Mouse (Mus musculus): Measurements from ENCODE around the gene Itgbl1. TPM values are rescaled to one million over a fixed set of nuclear protein-coding genes. Genes with fewer than 3 reads are reported as not detected.
A peak's percentile ranks its signal among the peaks of the same experiment; 100 is the strongest.

Gene Itgbl1
- 0.15 and 0.35 TPM in 2 replicates for polyA plus RNA-seq (2014; fragmentation: Nextera tagmentation; extraction: Ambion mirVana)

- Histone ChIP-seq H3K36me3 (ENCODE audit: control insufficient read depth, insufficient read depth, low read length) (no peaks in the 10 kb centered on the region), H3K9me3 (ENCODE audit: control insufficient read depth, low read length) (no peaks in the 10 kb centered on the region), H3K4me1 (replicated peaks; ENCODE audit: control insufficient read depth, insufficient read depth, low read length) (peaks cover 3% of the 10 kb centered on the region; the same call in 1 of the 2 replicates), H3K4me3 (ENCODE audit: low read depth, low read length) (no peak within 1 kb of the TSS), H3K27me3 (replicated peaks; ENCODE audit: control insufficient read depth, insufficient read depth, low read length) (no peaks in the 10 kb centered on the region), H3K4me2 (ENCODE audit: low read length) (0 out of 2 replicates have a peak within 1 kb of the TSS, but pooled peaks have one; percentile 13), H3K9ac (ENCODE audit: low read length) (no peak within 1 kb of the TSS), H3K27ac (ENCODE audit: low read depth) (no peak within 1 kb of the TSS)
- no peak for ATAC-seq (replicated peaks; ENCODE audit: low FRiP score, low TSS enrichment, low read depth)
- DNase-seq (ENCODE audit: low spot score): no peak
- WGBS: 37% methylated on average over 7 of the region's 7 CpGs
Observed at GRCm38 (mm10) chr14:123659921-123660385, at the start of gene Itgbl1. Itgbl1 (plus strand) TSS chr14:123659971.

GRCm38 (mm10) chr14:123622969-123623368, 36.8 kb upstream of the Itgbl1 start:
- no peaks in the 10 kb centered on the region for H3K36me3 ChIP-seq (ENCODE audit: control insufficient read depth, insufficient read depth, low read length)
- no peak overlapping the region for H3K27ac ChIP-seq (ENCODE audit: low read depth)
- 55% methylated on average over 1 of the region's 1 CpGs for WGBS
- no peaks in the 10 kb centered on the region for H3K9me3 ChIP-seq (ENCODE audit: control insufficient read depth, low read length)
- DNase-seq (ENCODE audit: low spot score) (no peak), ATAC-seq (replicated peaks; ENCODE audit: low FRiP score, low TSS enrichment, low read depth) (no peak)
- H3K4me3 ChIP-seq (ENCODE audit: low read depth, low read length): no peak overlapping the region
- peaks cover 13% of the 10 kb centered on the region for H3K27me3 ChIP-seq (replicated peaks; ENCODE audit: control insufficient read depth, insufficient read depth, low read length)
- no peak overlapping the region for H3K9ac ChIP-seq (ENCODE audit: low read length)
- H3K4me2 ChIP-seq (ENCODE audit: low read length): no peak overlapping the region
- H3K4me1 ChIP-seq (replicated peaks; ENCODE audit: control insufficient read depth, insufficient read depth, low read length): no peaks in the 10 kb centered on the region

- Histone ChIP-seq H3K4me1 (replicated peaks; ENCODE audit: control insufficient read depth, insufficient read depth, low read length) (no peaks in the 10 kb centered on the region), H3K9ac (ENCODE audit: low read length) (peak within 1 kb of the TSS; percentile 11; the same call in 1 of the 2 replicates), H3K27me3 (replicated peaks; ENCODE audit: control insufficient read depth, insufficient read depth, low read length) (peaks cover 13% of the 10 kb centered on the region), H3K36me3 (ENCODE audit: control insufficient read depth, insufficient read depth, low read length) (no peaks in the 10 kb centered on the region), H3K4me3 (ENCODE audit: low read depth, low read length) (peak within 1 kb of the TSS; percentile 39), H3K4me2 (ENCODE audit: low read length) (peak within 1 kb of the TSS; percentile 69), H3K27ac (ENCODE audit: low read depth) (0 out of 2 replicates have a peak within 1 kb of the TSS, but pooled peaks have one; percentile 9), H3K9me3 (ENCODE audit: control insufficient read depth, low read length) (no peaks in the 10 kb centered on the region)
- WGBS: 2% methylated on average over 47 of the region's 47 CpGs
- DNase-seq (ENCODE audit: low spot score): peak; percentile 72
- peak; percentile 86 for ATAC-seq (replicated peaks; ENCODE audit: low FRiP score, low TSS enrichment, low read depth)
Observed at GRCm38 (mm10) chr14:123626501-123627179, 33.1 kb upstream of the Itgbl1 start, which contains the start of gene Nalcn. Nalcn (minus strand) TSS chr14:123627144.

GRCm38 (mm10) chr14:123627180-123627562, 32.6 kb upstream of the Itgbl1 start:
- ATAC-seq (replicated peaks; ENCODE audit: low FRiP score, low TSS enrichment, low read depth) (peak; percentile 38; the same call in 1 of the 2 replicates), DNase-seq (ENCODE audit: low spot score) (no peak)
- no peaks in the 10 kb centered on the region for H3K9me3 ChIP-seq (ENCODE audit: control insufficient read depth, low read length)
- WGBS: 61% methylated on average over 3 of the region's 3 CpGs
- H3K27me3 ChIP-seq (replicated peaks; ENCODE audit: control insufficient read depth, insufficient read depth, low read length): peaks cover 13% of the 10 kb centered on the region
- H3K36me3 ChIP-seq (ENCODE audit: control insufficient read depth, insufficient read depth, low read length): no peaks in the 10 kb centered on the region
- no peaks in the 10 kb centered on the region for H3K4me1 ChIP-seq (replicated peaks; ENCODE audit: control insufficient read depth, insufficient read depth, low read length)
- H3K9ac ChIP-seq (ENCODE audit: low read length): no peak overlapping the region
- peak overlapping the region; percentile 39 for H3K4me3 ChIP-seq (ENCODE audit: low read depth, low read length)
- 0 out of 2 replicates have a peak overlapping the region, but pooled peaks have one; percentile 9 for H3K27ac ChIP-seq (ENCODE audit: low read depth)
- peak overlapping the region; percentile 69 for H3K4me2 ChIP-seq (ENCODE audit: low read length)

- DNase-seq (ENCODE audit: low spot score) (peak; percentile 64), ATAC-seq (replicated peaks; ENCODE audit: low FRiP score, low TSS enrichment, low read depth) (peak; percentile 66; the same call in 1 of the 2 replicates)
- Histone ChIP-seq H3K9me3 (ENCODE audit: control insufficient read depth, low read length) (no peaks in the 10 kb centered on the region), H3K4me2 (ENCODE audit: low read length) (peak overlapping the region; percentile 13; the same call in 1 of the 2 replicates), H3K36me3 (ENCODE audit: control insufficient read depth, insufficient read depth, low read length) (no peaks in the 10 kb centered on the region), H3K9ac (ENCODE audit: low read length) (no peak overlapping the region), H3K4me3 (ENCODE audit: low read depth, low read length) (no peak overlapping the region), H3K27me3 (replicated peaks; ENCODE audit: control insufficient read depth, insufficient read depth, low read length) (no peaks in the 10 kb centered on the region), H3K27ac (ENCODE audit: low read depth) (no peak overlapping the region), H3K4me1 (replicated peaks; ENCODE audit: control insufficient read depth, insufficient read depth, low read length) (peaks cover 3% of the 10 kb centered on the region; the same call in 1 of the 2 replicates)
- 18% methylated on average over 20 of the region's 20 CpGs for WGBS
Observed at GRCm38 (mm10) chr14:123661091-123661491, 1.3 kb downstream of the Itgbl1 start.

GRCm38 (mm10) chr14:123662386-123662785, 2.6 kb downstream of the Itgbl1 start:
- no peak overlapping the region for H3K4me3 ChIP-seq (ENCODE audit: low read depth, low read length)
- H3K36me3 ChIP-seq (ENCODE audit: control insufficient read depth, insufficient read depth, low read length): no peaks in the 10 kb centered on the region
- no peaks in the 10 kb centered on the region for H3K27me3 ChIP-seq (replicated peaks; ENCODE audit: control insufficient read depth, insufficient read depth, low read length)
- DNase-seq (ENCODE audit: low spot score): no peak
- no peak for ATAC-seq (replicated peaks; ENCODE audit: low FRiP score, low TSS enrichment, low read depth)
- WGBS: 77% methylated on average over 1 of the region's 1 CpGs
- H3K4me1 ChIP-seq (replicated peaks; ENCODE audit: control insufficient read depth, insufficient read depth, low read length): peaks cover 3% of the 10 kb centered on the region; the same call in 1 of the 2 replicates
- no peak overlapping the region for H3K4me2 ChIP-seq (ENCODE audit: low read length)
- no peak overlapping the region for H3K9ac ChIP-seq (ENCODE audit: low read length)
- no peaks in the 10 kb centered on the region for H3K9me3 ChIP-seq (ENCODE audit: control insufficient read depth, low read length)
- H3K27ac ChIP-seq (ENCODE audit: low read depth): no peak overlapping the region

- Histone ChIP-seq H3K27me3 (replicated peaks; ENCODE audit: control insufficient read depth, insufficient read depth, low read length) (no peaks in the 10 kb centered on the region), H3K9ac (ENCODE audit: low read length) (no peak overlapping the region), H3K4me2 (ENCODE audit: low read length) (no peak overlapping the region), H3K27ac (ENCODE audit: low read depth) (no peak overlapping the region), H3K4me1 (replicated peaks; ENCODE audit: control insufficient read depth, insufficient read depth, low read length) (peaks cover 3% of the 10 kb centered on the region; the same call in 1 of the 2 replicates), H3K36me3 (ENCODE audit: control insufficient read depth, insufficient read depth, low read length) (no peaks in the 10 kb centered on the region), H3K9me3 (ENCODE audit: control insufficient read depth, low read length) (no peaks in the 10 kb centered on the region), H3K4me3 (ENCODE audit: low read depth, low read length) (no peak overlapping the region)
- no peak for DNase-seq (ENCODE audit: low spot score)
- no peak for ATAC-seq (replicated peaks; ENCODE audit: low FRiP score, low TSS enrichment, low read depth)
Observed at GRCm38 (mm10) chr14:123663206-123663605, 3.4 kb downstream of the Itgbl1 start.

- Histone ChIP-seq H3K36me3 (ENCODE audit: control insufficient read depth, insufficient read depth, low read length) (no peaks in the 10 kb centered on the region), H3K4me3 (ENCODE audit: low read depth, low read length) (no peak overlapping the region), H3K27ac (ENCODE audit: low read depth) (no peak overlapping the region), H3K9me3 (ENCODE audit: control insufficient read depth, low read length) (no peaks in the 10 kb centered on the region), H3K9ac (ENCODE audit: low read length) (no peak overlapping the region), H3K4me1 (replicated peaks; ENCODE audit: control insufficient read depth, insufficient read depth, low read length) (peaks cover 3% of the 10 kb centered on the region; the same call in 1 of the 2 replicates), H3K27me3 (replicated peaks; ENCODE audit: control insufficient read depth, insufficient read depth, low read length) (no peaks in the 10 kb centered on the region), H3K4me2 (ENCODE audit: low read length) (no peak overlapping the region)
- no peak for DNase-seq (ENCODE audit: low spot score)
- ATAC-seq (replicated peaks; ENCODE audit: low FRiP score, low TSS enrichment, low read depth): no peak
Observed at GRCm38 (mm10) chr14:123664451-123664850, 4.7 kb downstream of the Itgbl1 start.

All from intestine, embryonic 14.5 days (tissue).